Mouse (Mus musculus): ENCODE results near the gene Dbp.

DNA sequence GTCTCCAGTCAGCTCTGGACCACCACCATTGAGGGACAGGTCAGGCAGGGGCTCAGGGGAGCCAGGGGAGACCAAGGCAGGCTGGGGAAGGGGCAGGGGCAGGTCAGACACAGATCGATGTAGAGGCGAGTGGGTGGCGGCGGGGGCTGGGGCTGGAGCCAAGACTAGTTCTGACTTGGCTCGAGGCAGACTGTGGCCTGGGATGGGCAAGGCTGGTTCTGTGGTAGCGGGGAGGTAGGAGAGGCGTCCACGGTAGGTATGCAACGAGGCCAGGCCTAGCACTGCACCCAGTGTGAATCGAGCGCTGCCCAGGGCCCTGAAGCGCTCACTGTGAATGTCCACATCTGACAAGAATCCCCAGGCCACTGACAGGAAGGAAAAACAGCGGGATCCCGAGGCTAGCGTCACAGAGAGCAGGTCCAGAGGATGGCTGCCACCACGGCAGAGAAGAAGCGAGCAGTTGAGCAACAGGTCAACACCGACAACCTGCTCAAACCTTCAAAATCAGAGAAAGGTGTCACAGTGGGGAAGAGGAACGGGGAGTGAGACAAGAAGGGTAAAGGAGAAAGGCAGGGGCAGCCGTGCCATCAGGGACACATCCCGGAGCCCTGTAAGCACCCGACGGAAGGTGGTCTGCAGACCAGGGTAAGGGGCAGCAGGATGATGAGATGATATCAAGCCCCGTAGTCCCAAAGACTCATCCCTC lies 6.6 kb downstream of the Dbp start:
- no peak for TF ChIP-seq ZC3H11A (IDR thresholded peaks at IDR 0.05; ENCODE audit: borderline replicate concordance, low read depth, low read length)
- TF ChIP-seq ZNF384 (IDR thresholded peaks at IDR 0.05; ENCODE audit: low read depth, low read length): no peak
- TF ChIP-seq CHD2 (IDR thresholded peaks at IDR 0.05; ENCODE audit: low read depth, low read length): no peak
- no peak for TF ChIP-seq MAFK (IDR thresholded peaks at IDR 0.05; ENCODE audit: insufficient read depth, low read depth, low read length)
- no peak for TF ChIP-seq HCFC1 (IDR thresholded peaks at IDR 0.05; ENCODE audit: borderline replicate concordance, insufficient read depth, low read length)

Data from ES-E14 (cell line).